Mouse (Mus musculus) CH12.LX (cell line): Measurements from ENCODE around the gene Atp2b4. TPM values are rescaled to one million over a fixed set of nuclear protein-coding genes. Genes with fewer than 3 reads are reported as not detected.
A peak's percentile ranks its signal among the peaks of the same experiment; 100 is the strongest.

Experiments used
- DNase-seq: peaks from one replicate; pipeline ENCODE4 v3.0.0-alpha.2; 2013; ENCODE audit errors: extremely low read depth
- H3K27ac ChIP-seq: 2 replicates; pipeline ENCODE4 v1.5.1; 2012; ENCODE audit warnings: low read depth, mild to moderate bottlenecking, control low read depth, moderate library complexity; ENCODE audit not compliant: insufficient read depth
- H3K27me3 ChIP-seq: replicated peaks from 2 replicates; pipeline ENCODE3; 2012; ENCODE audit warnings: inconsistent platforms
- H3K36me3 ChIP-seq, 2 experiments: replicated peaks in 1 of 2; 2 replicates each; pipeline versions ENCODE3 to v1.6.1; 2012; ENCODE audit warnings: inconsistent platforms in 1 of 2, low read length in 1 of 2, mild to moderate bottlenecking in 1 of 2, mixed read lengths in 1 of 2, moderate library complexity in 1 of 2; ENCODE audit not compliant: control insufficient read depth in 1 of 2, insufficient read depth in 1 of 2
- H3K4me1 ChIP-seq, 2 experiments: 2 replicates each; pipeline ENCODE4 v1.6.1; 2012; ENCODE audit warnings: inconsistent platforms in 1 of 2, moderate library complexity in 1 of 2; ENCODE audit not compliant: insufficient read depth in 2 of 2, control insufficient read depth in 1 of 2
- H3K4me2 ChIP-seq: 2 replicates; pipeline ENCODE4 v1.6.1; 2012; ENCODE audit warnings: low read depth, mild to moderate bottlenecking, control low read depth; ENCODE audit not compliant: poor library complexity, insufficient read depth, severe bottlenecking
- H3K4me3 ChIP-seq, 3 experiments: fragments of 150-350 bp in 1 of 3; sonication (generic) in 1 of 3; replicated peaks in 1 of 3; 2 replicates each; pipeline versions ENCODE3 to v1.5.1; 2011 to 2012; ENCODE audit warnings: low read depth in 2 of 3, low read length in 2 of 3, mild to moderate bottlenecking in 2 of 3, moderate library complexity in 2 of 3, control low read depth in 1 of 3, improper control_type of control experiment in 1 of 3, inconsistent platforms in 1 of 3, mixed read lengths in 1 of 3; ENCODE audit not compliant: poor library complexity in 1 of 3
- H3K79me2 ChIP-seq: replicated peaks from 2 replicates; pipeline ENCODE4 v1.6.1; 2012; ENCODE audit warnings: mild to moderate bottlenecking, moderate library complexity; ENCODE audit not compliant: control insufficient read depth, poor library complexity, insufficient read depth, severe bottlenecking; ENCODE audit errors: extremely low read depth
- H3K9ac ChIP-seq: 2 replicates; pipeline ENCODE4 v1.6.1; 2012; ENCODE audit warnings: low read depth, mild to moderate bottlenecking, control low read depth, moderate library complexity; ENCODE audit not compliant: insufficient read depth
- H3K9me3 ChIP-seq: replicated peaks from 2 replicates; pipeline ENCODE3; 2012; ENCODE audit warnings: low read length, inconsistent platforms, mixed read lengths
- CHD1 ChIP-seq: IDR thresholded peaks from 2 replicates; pipeline ENCODE4 v1.6.1; 2012; ENCODE audit warnings: low read depth, low read length, improper control_type of control experiment, inconsistent platforms
- ELF1 ChIP-seq: IDR thresholded peaks from 2 replicates; pipeline ENCODE4 v1.6.1; 2014; ENCODE audit warnings: low read depth, mild to moderate bottlenecking, inconsistent platforms, low read length, improper control_type of control experiment
- EP300 ChIP-seq: IDR thresholded peaks from 2 replicates; pipeline ENCODE4 v1.6.1; 2011; ENCODE audit warnings: low read length, improper control_type of control experiment
- ETS1 ChIP-seq: conservative IDR thresholded peaks from 2 replicates; pipeline ENCODE4 v1.6.1; 2012; ENCODE audit warnings: low read depth, mild to moderate bottlenecking, inconsistent platforms, low read length, improper control_type of control experiment, moderate library complexity
- GABPA ChIP-seq: IDR thresholded peaks from 2 replicates; pipeline ENCODE4 v1.6.1; 2012; ENCODE audit warnings: low read depth, low read length, improper control_type of control experiment, inconsistent platforms; ENCODE audit not compliant: insufficient replicate concordance
- HCFC1 ChIP-seq: IDR thresholded peaks from 2 replicates; pipeline ENCODE4 v1.6.1; 2012; ENCODE audit warnings: low read depth, mild to moderate bottlenecking, inconsistent platforms, low read length, improper control_type of control experiment
- IRF4 ChIP-seq: IDR thresholded peaks from 2 replicates; pipeline ENCODE4 v1.6.1; 2014; ENCODE audit warnings: low read depth, mild to moderate bottlenecking, inconsistent platforms, low read length, improper control_type of control experiment
- JUN ChIP-seq: IDR thresholded peaks from 2 replicates; pipeline ENCODE4 v1.6.1; 2011; ENCODE audit warnings: low read depth, mild to moderate bottlenecking, low read length, improper control_type of control experiment, moderate library complexity; ENCODE audit not compliant: insufficient read depth
- KAT2A ChIP-seq: IDR thresholded peaks from 2 replicates; pipeline ENCODE4 v1.6.1; 2012; ENCODE audit warnings: low read length, improper control_type of control experiment, inconsistent platforms; ENCODE audit not compliant: insufficient replicate concordance
- MAX ChIP-seq: IDR thresholded peaks from 2 replicates; pipeline ENCODE4 v1.6.1; 2011; ENCODE audit warnings: low read length, improper control_type of control experiment
- MAZ ChIP-seq: IDR thresholded peaks from 2 replicates; pipeline ENCODE4 v1.6.1; 2012; ENCODE audit warnings: low read depth, mild to moderate bottlenecking, inconsistent platforms, low read length, improper control_type of control experiment, moderate library complexity
- MEF2A ChIP-seq: IDR thresholded peaks from 2 replicates; pipeline ENCODE4 v1.6.1; 2014; ENCODE audit warnings: low read depth, mild to moderate bottlenecking, inconsistent platforms, low read length, improper control_type of control experiment, borderline replicate concordance
- MXI1 ChIP-seq: IDR thresholded peaks from 2 replicates; pipeline ENCODE4 v1.6.1; 2011; ENCODE audit warnings: mild to moderate bottlenecking, low read depth, low read length, improper control_type of control experiment
- MYC ChIP-seq: IDR thresholded peaks from 2 replicates; pipeline ENCODE4 v1.6.1; 2011; ENCODE audit warnings: low read depth, mild to moderate bottlenecking, improper control_type of control experiment, low read length
- NELFE ChIP-seq: IDR thresholded peaks from 2 replicates; pipeline ENCODE4 v1.6.1; 2011; ENCODE audit warnings: low read depth, low read length, improper control_type of control experiment
- NRF1 ChIP-seq: IDR thresholded peaks from 2 replicates; pipeline ENCODE4 v1.6.1; 2014; ENCODE audit warnings: low read depth, mild to moderate bottlenecking, inconsistent platforms, low read length, improper control_type of control experiment, moderate library complexity
- POLR2A ChIP-seq: IDR thresholded peaks from 2 replicates; pipeline ENCODE4 v1.6.1; 2011; ENCODE audit warnings: low read depth, mild to moderate bottlenecking, improper control_type of control experiment, low read length
- POLR2AphosphoS2 ChIP-seq: IDR thresholded peaks from 2 replicates; pipeline ENCODE4 v1.6.1; 2011; ENCODE audit warnings: low read depth, low read length, improper control_type of control experiment
- RAD21 ChIP-seq: IDR thresholded peaks from 2 replicates; pipeline ENCODE4 v1.6.1; 2011; ENCODE audit warnings: low read depth, mild to moderate bottlenecking, low read length, improper control_type of control experiment, moderate library complexity
- RCOR1 ChIP-seq: conservative IDR thresholded peaks from 2 replicates; pipeline ENCODE4 v1.6.1; 2012; ENCODE audit warnings: low read depth, mild to moderate bottlenecking, inconsistent platforms, low read length, improper control_type of control experiment
- SIN3A ChIP-seq: IDR thresholded peaks from 2 replicates; pipeline ENCODE4 v1.6.1; 2012; ENCODE audit warnings: low read length, improper control_type of control experiment, inconsistent platforms
- SMC3 ChIP-seq: IDR thresholded peaks from 2 replicates; pipeline ENCODE4 v1.6.1; 2011; ENCODE audit warnings: low read depth, low read length, improper control_type of control experiment
- TBP ChIP-seq: conservative IDR thresholded peaks from 2 replicates; pipeline ENCODE4 v1.6.1; 2011; ENCODE audit warnings: low read depth, low read length, improper control_type of control experiment
- UBTF ChIP-seq: IDR thresholded peaks from 2 replicates; pipeline ENCODE4 v1.6.1; 2012; ENCODE audit warnings: low read depth, mild to moderate bottlenecking, inconsistent platforms, low read length, improper control_type of control experiment, moderate library complexity
- USF1 ChIP-seq: IDR thresholded peaks from 2 replicates; pipeline ENCODE4 v1.6.1; 2014; ENCODE audit warnings: low read depth, mild to moderate bottlenecking, inconsistent platforms, low read length, improper control_type of control experiment
- ZKSCAN1 ChIP-seq: IDR thresholded peaks from 2 replicates; pipeline ENCODE4 v1.6.1; 2012; ENCODE audit warnings: low read depth, inconsistent platforms, low read length, improper control_type of control experiment, borderline replicate concordance
- ZMIZ1 ChIP-seq: IDR thresholded peaks from 2 replicates; pipeline ENCODE4 v1.6.1; 2012; ENCODE audit warnings: low read depth, mild to moderate bottlenecking, inconsistent platforms, low read length, improper control_type of control experiment
- ZNF384 ChIP-seq: IDR thresholded peaks from 2 replicates; pipeline ENCODE4 v1.6.1; 2012; ENCODE audit warnings: low read depth, low read length, improper control_type of control experiment, inconsistent platforms
- dilution Hi-C: fragments of 300-500 bp; cut with MboI; formaldehyde crosslinking; loops from 2 replicates; pipeline ENCODE4 v1.14.3; 2020; ENCODE audit warnings: low sequenced_read_pairs; ENCODE audit not compliant: extremely low pct_unique_long_range_greater_than_20kb, extremely low pct_ligation_motif_present
- in situ Hi-C: fragments of 300-500 bp; cut with MboI; formaldehyde crosslinking; loops from 3 replicates; pipeline ENCODE4 v1.14.3; 2019; ENCODE audit warnings: low sequenced_read_pairs, low pct_ligation_motif_present, low pct_unique_long_range_greater_than_20kb, mixed read lengths
- polyA plus RNA-seq: library from polyadenylated mRNA; unstranded; fragments of >175 nt; gene quantifications from 2 replicates; pipeline ENCODE4 v1.2.1, GENCODE M21; 2012; ENCODE audit warnings: low read depth; ENCODE audit not compliant: insufficient read length
- total RNA-seq, 2 experiments: library from RNA; depleted of rRNA; stranded (reverse); fragments of 300-350 nt in 1 of 2; fragments of >200 nt in 1 of 2; gene quantifications; 2 replicates each; pipeline ENCODE4 v1.2.3; 2012 to 2014

Atp2b4 gene
- total and polyA plus RNA-seq, 3 experiments: 6.9 to 18.4 (median 17.5) TPM

GRCm38 (mm10) chr1:133689897-133690296 lies 110.9 kb downstream of the Atp2b4 start, which contains the start of gene Lax1:
Gene Lax1 (minus strand): TSS chr1:133690108.
- H3K9ac ChIP-seq: peak within 1 kb of the TSS; percentile 63
- H3K36me3 ChIP-seq: peaks cover 6 to 34% of the 10 kb centered on the region in 2 experiments
- in situ Hi-C loops (no loop called here), dilution Hi-C loops (no loop called here)
- H3K79me2 ChIP-seq: peaks cover 2% of the 10 kb centered on the region
- H3K4me1 ChIP-seq: peaks cover 16 to 59% of the 10 kb centered on the region in 2 experiments
- DNase-seq: peak; percentile 83
- no peaks in the 10 kb centered on the region for H3K27me3 ChIP-seq
- peak within 1 kb of the TSS; percentile 25 for H3K4me2 ChIP-seq
- peaks cover 7% of the 10 kb centered on the region for H3K9me3 ChIP-seq
- H3K27ac ChIP-seq: peak within 1 kb of the TSS; percentile 81; the same call in 1 of the 2 replicates
- TF ChIP-seq ETS1: peak; percentile 56
- peak; percentile 59 for TF ChIP-seq POLR2A
- peak; percentile 73; the same call in 1 of the 2 replicates for TF ChIP-seq EP300
- TF ChIP-seq HCFC1: peak; percentile 67
- TF ChIP-seq MAZ: peak; percentile 67; the same call in 1 of the 2 replicates
- no peak for TF ChIP-seq JUN
- TF ChIP-seq TBP: peak; percentile 82; the same call in 1 of the 2 replicates
- TF ChIP-seq SMC3: no peak
- peak; percentile 39; the same call in 1 of the 2 replicates for TF ChIP-seq MXI1
- peak; percentile 88 for TF ChIP-seq MYC
- TF ChIP-seq KAT2A: no peak
- TF ChIP-seq IRF4: peak; percentile 65
- TF ChIP-seq MAX: peak; percentile 74; the same call in 1 of the 2 replicates
- no peak for TF ChIP-seq ZKSCAN1
- TF ChIP-seq MEF2A: peak; percentile 68; the same call in 1 of the 2 replicates
- TF ChIP-seq NELFE: 0 out of 2 replicates have a peak, but pooled peaks have one; percentile 21
- no peak for TF ChIP-seq UBTF
- TF ChIP-seq ELF1: peak; percentile 71
- peak; percentile 78 for TF ChIP-seq SIN3A
- no peak for TF ChIP-seq POLR2AphosphoS2
- H3K4me3 ChIP-seq: peak within 1 kb of the TSS; percentile 57 to 62 (median 57)

GRCm38 (mm10) chr1:133688301-133688700 lies 112.5 kb downstream of the Atp2b4 start:
- Histone ChIP-seq H3K4me3 (peak overlapping the region in 2 of 3 experiments; percentile 32 to 42), H3K4me2 (peak overlapping the region; percentile 4; the same call in 1 of the 2 replicates), H3K36me3 (peaks cover 6 to 48% of the 10 kb centered on the region in 2 experiments), H3K9me3 (peaks cover 11% of the 10 kb centered on the region), H3K27ac (no peak overlapping the region), H3K4me1 (peaks cover 9 to 43% of the 10 kb centered on the region in 2 experiments; a peak in 3 of 4 replicates), H3K9ac (peak overlapping the region; percentile 2; the same call in 1 of the 2 replicates), H3K79me2 (peaks cover 2% of the 10 kb centered on the region), H3K27me3 (no peaks in the 10 kb centered on the region)
- TF ChIP-seq ZNF384 (no peak), RCOR1 (no peak), USF1 (no peak), KAT2A (no peak), NRF1 (no peak), CHD1 (no peak), TBP (no peak), RAD21 (no peak), ZKSCAN1 (no peak), ZMIZ1 (no peak), MXI1 (no peak), GABPA (no peak), NELFE (no peak)
- dilution Hi-C loops: no loop called here
- DNase-seq: no peak
- in situ Hi-C loops: no loop called here
